21 mouse cellular contexts compared by ENCODE assay signal in the genomic region with DNA sequence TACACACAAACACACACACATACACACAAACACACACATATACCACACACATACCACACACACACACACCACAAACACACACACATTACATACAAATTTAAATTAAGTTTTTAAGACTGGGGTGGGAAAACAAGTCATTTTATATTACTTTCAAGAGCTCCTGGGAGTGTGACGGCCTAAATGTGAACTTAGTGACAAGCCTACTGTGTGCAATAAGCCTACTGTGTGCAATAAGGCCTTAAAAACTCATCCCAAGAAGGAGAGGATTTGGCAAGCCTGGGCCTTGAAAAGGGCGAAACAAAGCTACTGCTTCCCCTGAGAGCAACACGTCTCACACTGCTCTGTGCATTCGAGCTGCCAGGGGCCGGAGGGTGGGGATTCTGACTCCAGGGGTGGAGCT. TPM values are rescaled to one million over a fixed set of nuclear protein-coding genes. Genes with fewer than 3 reads are reported as not detected.
DNase-seq lines count a peak whose midpoint lies in the region; ATAC-seq lines count a peak whose summit lies in the region.
"Had no signal": no experiment of that assay in that cellular context is flagged by ENCODE, and none has a peak within 500 bp of the region (broad histone marks: within the 10 kb centered on the region; RNA-seq: fewer than 3 reads in every experiment).

No protein-coding gene starts in this region.

- H3K36me3 ChIP-seq in hindbrain, embryonic 12.5 days = no peaks in the 10 kb centered on the region
- H3K36me3 ChIP-seq in hindbrain, embryonic 16.5 days (ENCODE audit: control insufficient read depth, insufficient read depth, low read length) = no peaks in the 10 kb centered on the region
- H3K36me3 ChIP-seq: embryonic facial prominence, embryonic 10.5 days; embryonic facial prominence, embryonic 12.5 days; forebrain, embryonic 15.5 days had no signal

- H3K4me1 ChIP-seq in hindbrain, embryonic 12.5 days = 0 out of 2 replicates have a peak, but pooled peaks cover 4% of the 10 kb centered on the region
- H3K4me1 ChIP-seq in hindbrain, embryonic 16.5 days (ENCODE audit: control insufficient read depth, insufficient read depth, low read depth, low read length) = no peaks in the 10 kb centered on the region
- H3K4me1 ChIP-seq: forebrain, embryonic 13.5 days had no signal

- no peak overlapping the region for H3K4me3 ChIP-seq in hindbrain, embryonic 12.5 days
- H3K4me3 ChIP-seq in hindbrain, embryonic 16.5 days (ENCODE audit: low read length) = no peak overlapping the region
- H3K4me3 ChIP-seq: embryonic facial prominence, embryonic 10.5 days; embryonic facial prominence, embryonic 12.5 days; forebrain, embryonic 13.5 days; forebrain, embryonic 15.5 days had no signal

- H3K9ac ChIP-seq in hindbrain, embryonic 12.5 days = peak overlapping the region; percentile 27; the same call in 1 of the 2 replicates
- no peak overlapping the region for H3K9ac ChIP-seq in hindbrain, embryonic 16.5 days (ENCODE audit: low read depth, low read length)
- H3K9ac ChIP-seq: embryonic facial prominence, embryonic 12.5 days; forebrain, embryonic 13.5 days; forebrain, embryonic 15.5 days; forebrain, postnatal 0 days had no signal

- H3K4me2 ChIP-seq in hindbrain, embryonic 12.5 days (replicated peaks) = no peak overlapping the region
- no peak overlapping the region for H3K4me2 ChIP-seq in hindbrain, embryonic 16.5 days (ENCODE audit: low read length)
- H3K4me2 ChIP-seq: embryonic facial prominence, embryonic 12.5 days; forebrain, embryonic 13.5 days; forebrain, embryonic 15.5 days had no signal

- no peaks in the 10 kb centered on the region for H3K27me3 ChIP-seq in hindbrain, embryonic 12.5 days
- no peaks in the 10 kb centered on the region for H3K27me3 ChIP-seq in hindbrain, embryonic 16.5 days (replicated peaks; ENCODE audit: control insufficient read depth, insufficient read depth, low read length)
- H3K27me3 ChIP-seq: embryonic facial prominence, embryonic 12.5 days; forebrain, embryonic 13.5 days; forebrain, embryonic 15.5 days had no signal

- ATAC-seq in hindbrain, embryonic 12.5 days (ENCODE audit: low FRiP score) = no peak
- ATAC-seq in hindbrain, embryonic 16.5 days = no peak
- no peak for ATAC-seq in frontal cortex, adult (ENCODE audit: low TSS enrichment)
- ATAC-seq: activated CD4-positive, CD25-positive, alpha-beta regulatory T cell, adult 4 months; CD4-positive, CD25-positive, alpha-beta regulatory T cell, adult 4 months; forebrain, embryonic 13.5 days; forebrain, embryonic 15.5 days; forebrain, postnatal 0 days; Patski had no signal

- H3K27ac ChIP-seq in hindbrain, embryonic 12.5 days = no peak overlapping the region
- no peak overlapping the region for H3K27ac ChIP-seq in hindbrain, embryonic 16.5 days (ENCODE audit: low read depth, low read length)
- H3K27ac ChIP-seq: embryonic facial prominence, embryonic 10.5 days; embryonic facial prominence, embryonic 12.5 days; forebrain, embryonic 13.5 days; forebrain, embryonic 15.5 days had no signal

- peak; percentile 24 for DNase-seq in adrenal gland, postnatal 10 days
- DNase-seq in adrenal gland, adult 18-20 months (ENCODE audit: low spot score in 2 of 2) = no peak
- DNase-seq: adrenal gland, adult 2 months; adrenal gland, postnatal 25 days; B cell, adult 2 months; cerebellum, adult 11-12 months; cerebellum, adult 2 months; cerebellum, adult 9-10 months; cerebellum, postnatal 10 days; cerebellum, postnatal 25 days; forebrain, postnatal 0 days had no signal

- 83% methylated on average over 5 of the region's 5 CpGs for WGBS in hindbrain, embryonic 12.5 days
- 77% methylated on average over 5 of the region's 5 CpGs for WGBS in hindbrain, embryonic 16.5 days

- no peaks in the 10 kb centered on the region for H3K9me3 ChIP-seq in hindbrain, embryonic 12.5 days (replicated peaks)
- no peaks in the 10 kb centered on the region for H3K9me3 ChIP-seq in hindbrain, embryonic 16.5 days (ENCODE audit: control insufficient read depth, low read length)
- H3K9me3 ChIP-seq: embryonic facial prominence, embryonic 10.5 days; embryonic facial prominence, embryonic 12.5 days; forebrain, embryonic 13.5 days; forebrain, embryonic 15.5 days had no signal

RNA-seq across cellular contexts. Expression of a gene that starts 30.3 kb away (rescaled TPM):
- total RNA-seq in adrenal gland, postnatal 10 days (2021) = 1 to 10 TPM in 1 of 2 experiments, under 1 TPM in 1; 0.87 to 1.3 TPM
- under 1 TPM; 0.36 to 0.51 TPM for total RNA-seq in adrenal gland, adult 18-20 months (2021)
- 2.3 and 2.4 TPM in 2 replicates for polyA plus RNA-seq in hindbrain, embryonic 12.5 days (2016; fragmentation: Nextera tagmentation; extraction: Ambion mirVana)
- polyA plus RNA-seq in hindbrain, embryonic 16.5 days (2015; fragmentation: Nextera tagmentation; extraction: Ambion mirVana) = 0.85 and 2.0 TPM in 2 replicates
- polyA plus RNA-seq: CD4-positive, CD25-positive, alpha-beta regulatory T cell, adult 4 months had no signal
